Mouse (Mus musculus) adrenal gland, adult 8-10 months (tissue): ENCODE results near the gene Triml1. TPM values are rescaled to one million over a fixed set of nuclear protein-coding genes. Genes with fewer than 3 reads are reported as not detected.

Experiments
- DNase-seq: peaks from one replicate; pipeline ENCODE4 v3.0.0; 2022
- total RNA-seq, 4 experiments: library from RNA; stranded (reverse); gene quantifications; 2 replicates each; pipeline ENCODE4 v1.2.4; 2022

The Triml1 gene
- not detected for total RNA-seq

DNA sequence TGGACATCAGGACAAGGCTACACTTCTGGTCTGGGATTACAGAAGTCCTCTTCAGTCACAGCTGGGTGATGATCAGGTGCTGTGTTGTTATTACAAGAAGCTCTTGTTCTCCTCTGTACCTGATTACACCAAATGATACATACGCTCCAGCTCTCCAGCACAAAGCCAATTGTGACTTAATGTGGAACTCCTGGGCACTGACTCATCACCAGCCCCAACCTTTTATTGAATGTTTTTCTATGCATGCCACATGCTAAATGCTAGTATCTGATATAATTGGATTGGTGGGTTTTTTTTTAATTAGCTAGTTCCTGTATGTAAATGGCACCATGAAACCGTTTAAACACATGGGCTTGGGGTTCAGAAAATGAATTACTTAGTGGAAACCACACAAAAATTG lies at the start of gene Triml1:
Triml1 (minus strand) TSS at position 101 of the 400 bp plus-strand sequence.
- DNase-seq, result no peak

DNA sequence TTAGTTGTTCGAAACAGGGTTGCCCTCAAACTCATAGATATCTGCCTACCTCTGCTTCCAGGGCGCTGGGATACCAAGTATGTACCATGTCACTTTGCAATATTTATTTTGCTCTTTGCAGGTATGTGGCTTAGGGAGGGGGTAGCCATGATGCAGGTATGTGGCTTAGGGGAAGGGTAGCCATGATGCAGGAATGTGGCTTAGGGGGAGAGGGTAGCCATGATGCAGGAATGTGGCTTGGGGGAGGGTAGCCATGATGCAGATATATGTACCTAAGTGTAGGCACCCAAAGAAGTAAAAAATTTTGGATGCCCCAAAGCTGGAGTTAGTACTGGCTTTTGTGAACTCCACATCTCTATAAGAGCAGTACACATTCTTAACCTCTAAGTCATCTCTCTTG lies 41.0 kb upstream of the Triml1 start:
- DNase-seq, result no peak

DNA sequence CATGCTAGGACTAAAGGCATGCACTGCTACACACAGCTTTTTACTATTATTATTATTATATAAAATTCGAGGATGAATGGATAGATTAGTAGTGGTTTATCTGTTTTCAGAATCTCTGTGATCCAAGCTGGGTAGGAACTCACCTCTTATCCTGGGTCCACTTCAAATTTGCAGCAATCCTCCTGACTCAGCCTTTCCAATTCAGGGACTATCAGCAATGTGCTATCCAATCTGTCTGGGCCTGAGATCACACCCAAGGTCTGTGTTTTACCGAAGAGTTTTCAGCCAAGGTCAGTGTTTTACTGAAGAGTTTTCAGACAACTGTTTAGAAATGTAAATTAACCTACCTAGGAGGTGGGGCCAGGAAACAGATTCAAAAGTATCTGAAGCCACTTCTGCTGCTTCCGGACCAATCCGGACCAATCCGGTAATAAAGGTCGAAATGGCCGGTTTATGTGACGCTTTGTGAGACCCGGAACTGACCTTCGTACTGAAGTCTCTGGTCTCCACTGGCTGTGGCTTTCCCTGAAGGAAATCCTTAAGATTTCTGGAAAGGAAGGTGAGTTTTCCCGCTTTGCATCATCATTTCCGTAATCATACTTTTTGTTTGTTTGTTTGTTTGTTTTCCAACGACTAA lies 38.9 kb upstream of the Triml1 start, which contains the start of gene Triml2:
Triml2 (plus strand) TSS at position 488 of the 637 bp plus-strand sequence.
- no peak for DNase-seq

DNA sequence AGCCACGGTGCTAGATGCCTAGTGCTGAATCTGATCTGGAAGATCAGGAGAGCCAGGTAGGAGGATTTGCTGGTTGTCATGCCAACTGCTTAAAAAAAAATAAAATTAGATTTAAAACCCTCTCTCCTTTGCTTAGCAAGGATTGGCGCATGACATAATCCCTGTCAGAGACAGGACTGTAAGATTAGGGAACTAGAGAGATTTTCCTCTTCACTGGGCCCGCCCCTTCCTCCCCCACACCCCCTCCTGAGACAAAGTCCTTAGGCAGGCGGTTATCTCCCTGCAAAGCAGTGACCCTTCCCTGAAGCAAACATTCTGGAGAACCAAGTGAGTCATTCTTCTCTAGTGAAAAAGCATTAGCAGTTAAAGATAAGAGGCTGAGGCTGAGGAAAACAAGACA lies 37.9 kb upstream of the Triml1 start:
- DNase-seq, result no peak

DNA sequence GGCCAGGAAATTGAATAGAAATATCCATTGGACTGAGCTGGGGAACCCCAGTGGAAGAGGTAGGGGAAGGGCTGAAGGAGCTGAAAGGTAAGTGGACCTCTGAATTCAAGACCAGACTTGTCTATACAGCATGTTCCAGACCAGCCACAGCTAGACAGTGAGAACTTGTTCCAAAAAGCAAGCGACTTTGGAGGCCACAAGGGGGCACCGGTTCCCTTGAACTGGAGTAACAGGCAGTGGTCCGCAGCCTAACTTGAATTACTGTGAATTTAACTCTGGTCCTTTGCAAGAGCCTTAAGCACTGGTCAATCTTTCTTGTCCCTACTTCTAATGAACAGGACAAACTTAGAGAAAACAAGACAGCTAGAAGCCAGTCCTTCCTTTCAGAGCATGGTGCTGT lies 37.0 kb upstream of the Triml1 start:
- DNase-seq, result no peak

DNA sequence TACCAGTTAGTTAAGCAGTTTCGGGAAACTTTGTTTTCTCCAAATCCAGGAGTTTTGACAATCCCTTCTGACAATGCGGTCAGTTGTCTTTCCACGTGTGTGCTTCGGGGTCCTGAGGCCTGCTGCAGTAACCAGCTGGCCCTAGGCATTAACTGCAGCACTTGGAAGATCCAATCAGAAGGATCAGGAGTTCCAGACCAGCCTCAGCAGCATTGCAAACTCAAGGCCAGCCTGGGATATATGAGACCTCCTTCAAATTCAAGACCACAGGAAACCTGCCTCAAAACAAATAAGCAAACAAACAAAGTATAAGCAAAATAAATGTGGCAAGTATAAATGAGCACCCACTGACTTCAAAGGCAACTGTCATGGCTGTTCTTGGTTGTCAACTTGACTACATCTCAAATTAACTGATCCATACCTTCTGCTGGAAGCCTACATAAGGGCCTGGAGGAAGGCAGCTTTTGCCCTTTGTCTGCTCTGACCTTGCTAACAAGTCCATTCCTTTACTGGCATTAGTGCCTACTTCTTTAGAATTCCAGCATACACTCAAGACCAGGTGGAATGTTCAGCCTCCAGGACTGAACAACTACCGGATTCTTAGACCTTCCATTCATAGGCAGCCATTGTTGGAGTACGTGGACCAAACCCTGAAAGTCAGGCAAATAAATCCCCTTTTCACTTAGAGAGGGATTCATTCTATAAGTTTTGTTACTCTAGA lies 35.6 kb upstream of the Triml1 start:
- DNase-seq, result no peak

DNA sequence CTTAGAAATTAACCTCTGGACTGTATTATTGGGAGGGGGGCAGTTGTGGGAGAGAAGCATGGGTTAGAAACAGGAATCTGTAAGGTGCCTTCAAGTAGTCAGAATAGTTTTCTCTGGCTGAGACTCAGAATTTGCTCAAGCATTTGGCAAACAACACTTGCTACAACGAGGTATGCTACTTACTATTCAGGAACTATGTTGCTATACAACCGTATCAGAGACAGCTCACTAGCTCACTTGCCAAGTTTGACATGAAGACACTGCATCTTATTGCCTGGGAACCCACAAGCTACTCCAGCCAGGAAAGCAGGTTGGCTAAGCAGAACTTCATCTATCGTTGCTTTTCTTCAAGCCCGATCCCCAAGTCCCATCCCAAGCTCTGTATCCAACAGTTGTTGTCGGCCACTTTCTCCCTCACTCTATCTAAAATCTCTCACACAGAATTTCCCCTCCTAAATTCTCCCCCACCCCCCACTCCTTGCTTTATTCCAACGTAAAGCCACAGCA lies 28.0 kb upstream of the Triml1 start:
- no peak for DNase-seq

DNA sequence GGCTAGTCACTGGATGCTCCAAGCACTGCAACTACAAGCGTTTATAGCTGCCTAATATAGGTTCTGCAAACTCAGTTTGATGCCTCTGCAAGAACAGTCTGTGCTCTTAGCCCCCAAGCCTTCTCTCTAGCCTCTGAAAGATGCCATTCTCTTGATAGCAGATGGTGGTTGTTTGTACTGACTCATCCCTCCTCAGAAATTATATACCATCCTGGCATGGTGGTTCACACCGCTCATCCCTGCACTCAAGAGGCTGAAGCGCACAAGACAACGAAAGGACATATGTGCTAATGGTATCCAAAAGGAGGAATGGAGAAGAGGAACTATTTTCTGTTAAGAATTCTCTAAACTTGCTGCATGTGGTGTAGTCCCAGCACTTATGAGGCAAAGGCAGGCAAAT lies 26.8 kb upstream of the Triml1 start:
- no peak for DNase-seq

DNA sequence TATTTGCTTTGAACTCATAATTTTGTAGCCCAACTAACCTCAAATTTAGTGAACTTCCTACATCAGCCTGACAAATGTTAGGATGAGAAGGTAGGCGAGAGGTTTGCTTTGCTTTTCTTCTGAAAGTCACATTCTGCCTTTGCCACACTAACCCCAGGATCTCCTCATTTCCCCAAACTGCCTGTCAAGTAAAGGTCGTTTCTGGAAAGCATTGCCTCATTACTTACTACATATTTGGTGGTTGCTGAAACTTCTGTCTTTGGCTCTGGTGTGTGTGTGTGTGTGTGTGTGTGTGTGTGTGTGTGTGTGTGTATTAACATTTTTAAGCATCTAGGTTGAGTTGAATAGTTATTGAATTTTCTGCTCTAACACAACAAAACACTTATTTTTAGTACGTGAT lies 23.2 kb upstream of the Triml1 start:
- no peak for DNase-seq

DNA sequence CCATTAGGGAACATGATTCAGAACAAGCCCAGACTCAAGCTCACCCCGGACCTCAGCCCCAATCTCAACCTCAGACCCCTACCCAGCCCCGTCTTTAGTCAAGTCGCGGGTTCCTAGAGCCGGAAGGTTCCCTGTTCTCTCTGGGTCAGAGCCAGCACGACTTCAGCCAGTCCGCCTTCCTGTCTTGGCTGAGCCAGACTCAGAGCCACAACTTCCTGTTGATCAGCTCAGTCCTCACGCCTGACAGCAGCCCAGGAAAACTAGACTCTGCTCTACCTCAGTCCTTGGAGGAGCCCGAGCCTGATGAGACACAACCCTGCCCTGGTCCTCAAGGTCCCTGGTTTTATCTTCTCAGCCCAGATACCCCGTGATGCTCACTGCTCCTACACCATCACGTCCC lies 22.0 kb upstream of the Triml1 start:
- no peak for DNase-seq

DNA sequence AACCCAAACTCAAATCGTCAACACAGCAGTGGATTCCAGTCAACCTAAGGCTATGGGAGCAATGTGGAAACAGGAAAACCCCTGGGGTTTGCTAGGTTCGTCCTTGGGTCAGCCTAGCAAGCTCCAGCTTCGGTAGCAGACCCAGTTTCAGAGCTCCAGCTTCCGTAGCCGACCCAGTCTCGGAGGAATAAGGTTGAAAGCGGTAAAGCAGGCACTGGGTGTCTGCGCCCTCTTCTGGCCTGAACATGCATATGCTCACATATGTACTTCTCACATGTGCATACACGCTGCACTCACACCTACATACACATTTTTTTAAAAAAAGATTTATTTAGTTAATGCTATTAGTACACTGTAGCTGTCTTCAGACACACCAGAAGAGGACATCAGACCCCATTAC lies 8.0 kb upstream of the Triml1 start:
- DNase-seq, result no peak

DNA sequence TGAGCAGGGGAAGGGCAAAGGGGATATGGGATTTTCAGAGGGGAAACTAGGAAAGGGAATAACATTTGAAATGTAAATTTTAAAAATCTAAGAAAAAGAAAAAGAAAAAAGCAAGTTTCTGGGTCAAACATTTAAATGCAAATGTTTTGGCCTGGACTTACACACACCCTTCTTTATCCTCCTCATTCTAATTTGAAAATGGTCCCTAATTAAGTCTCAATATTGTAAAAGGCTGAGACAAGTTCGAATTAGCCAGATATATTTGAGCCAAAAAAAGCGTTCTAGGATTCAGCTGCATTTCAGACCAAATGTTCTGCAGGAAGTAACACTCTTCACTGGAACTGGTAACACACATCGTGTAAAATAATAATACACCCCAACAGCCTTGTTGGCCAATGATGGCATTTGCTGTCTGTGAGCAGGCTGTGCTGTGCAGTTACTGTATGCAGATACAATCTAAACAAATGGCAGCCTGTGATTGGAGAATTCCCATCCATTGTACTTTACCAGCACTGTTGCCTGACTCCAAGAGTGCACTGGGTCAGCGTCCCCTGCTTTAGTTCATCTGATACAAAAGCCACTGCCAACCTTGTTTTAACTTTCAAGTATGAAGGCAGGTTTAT lies 30.0 kb downstream of the Triml1 start:
- no peak for DNase-seq

Other genes starting within 250 kb of the Triml1 start
- not detected for gene Triml2, start 39.1 kb upstream of the Triml1 start, total RNA-seq
- gene Zfp42, start 165.5 kb upstream of the Triml1 start, total RNA-seq, result not detected